Mouse (Mus musculus) urinary bladder, postnatal 10 days (tissue): ENCODE results near the gene Tnik.

ENCODE experiments used
- DNase-seq: peaks from one replicate; pipeline ENCODE4 v3.0.0; 2022; ENCODE audit warnings: low spot score

Tnik gene

DNA sequence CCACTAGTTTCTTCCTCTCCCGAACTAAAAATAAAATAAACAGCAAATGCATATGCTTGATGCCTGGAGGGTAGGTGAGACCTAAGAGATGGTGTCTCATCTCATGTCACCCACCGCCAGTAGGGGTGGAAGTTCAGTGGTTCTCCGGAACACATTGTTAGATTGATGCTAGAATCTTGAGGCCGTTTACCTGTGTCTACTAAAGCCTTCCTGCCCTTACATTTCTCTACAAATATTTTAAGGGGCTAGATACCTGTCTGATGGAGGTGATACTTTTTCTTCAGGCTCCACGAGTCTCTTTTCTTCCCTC lies 1.8 kb downstream of the Tnik start:
- DNase-seq, result no peak

DNA sequence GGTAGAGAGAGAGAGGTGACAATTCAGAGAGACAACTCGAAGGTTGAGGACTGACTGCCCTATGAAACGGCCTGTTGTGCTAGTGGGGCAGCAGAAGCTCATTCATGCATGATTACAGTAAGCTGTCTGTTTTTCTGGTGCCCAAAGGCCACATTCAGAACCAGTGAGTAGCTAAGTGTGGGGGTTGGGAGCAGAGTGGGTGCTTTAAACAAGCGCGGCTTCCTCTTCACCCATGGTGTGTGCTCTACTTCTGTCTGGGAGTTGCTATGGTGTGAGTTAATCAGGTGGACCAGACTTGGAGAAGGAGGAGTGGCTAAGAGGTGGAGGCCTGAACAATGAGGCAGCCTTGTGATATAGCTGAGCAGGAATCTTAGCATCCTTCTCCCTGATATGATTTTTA lies 2.2 kb downstream of the Tnik start:
- no peak for DNase-seq

DNA sequence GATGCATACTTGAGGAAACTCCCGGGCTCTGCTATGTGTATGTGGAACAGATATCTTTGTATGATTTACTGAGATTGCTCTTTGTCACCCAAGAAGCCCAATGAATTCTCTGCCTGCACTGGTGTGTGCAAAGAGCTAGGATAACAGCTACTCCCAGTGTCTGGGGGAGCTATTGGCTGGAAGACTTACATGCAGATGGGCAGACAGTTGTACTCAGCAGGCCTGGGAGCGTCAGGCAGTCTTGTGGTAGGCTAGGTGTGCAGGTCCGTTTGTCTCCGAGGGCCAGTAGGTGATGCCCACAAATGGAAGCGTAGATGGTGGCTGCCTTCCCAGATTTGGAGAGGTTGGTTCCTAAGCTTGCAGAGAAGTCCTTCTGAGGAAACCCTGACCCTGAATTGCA lies 2.6 kb downstream of the Tnik start:
- no peak for DNase-seq

DNA sequence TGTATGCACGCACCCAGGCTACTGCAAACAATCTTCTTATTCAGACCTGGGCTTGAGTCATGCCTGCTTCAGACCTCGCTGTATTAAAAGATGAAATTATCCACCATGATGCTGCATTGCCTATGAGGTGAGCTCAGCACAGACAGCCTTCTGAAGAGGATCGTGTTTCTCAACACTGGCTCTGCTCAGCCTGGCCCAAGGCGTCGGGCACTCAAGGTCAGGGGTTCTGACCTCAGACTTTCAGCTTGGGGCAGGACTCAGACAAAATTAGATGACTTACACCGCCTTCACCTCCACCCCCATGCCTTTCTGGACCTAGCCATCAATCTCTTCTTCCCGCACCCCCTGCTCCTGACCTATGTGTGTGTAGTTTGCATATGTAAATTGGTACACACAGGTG lies 4.2 kb downstream of the Tnik start:
- no peak for DNase-seq

DNA sequence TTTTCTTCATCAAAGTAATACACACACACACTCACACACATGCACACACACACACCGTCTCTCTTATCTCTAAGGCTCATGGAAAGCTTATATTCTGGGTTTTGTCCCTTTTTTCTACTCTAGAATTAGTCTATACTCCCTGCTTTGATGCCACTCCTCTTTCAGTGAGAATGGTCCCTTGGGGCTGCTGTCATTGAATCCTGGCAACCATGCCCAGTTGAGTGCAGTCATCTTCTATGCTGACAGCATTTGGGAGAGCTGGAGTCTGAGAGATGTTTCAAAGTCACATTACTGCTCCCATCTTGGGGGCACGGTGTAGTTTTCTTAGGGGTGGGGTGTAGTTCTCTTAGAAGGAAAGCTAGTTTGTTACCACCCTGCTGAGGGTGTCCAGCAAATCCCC lies 6.7 kb downstream of the Tnik start:
- DNase-seq, result no peak

DNA sequence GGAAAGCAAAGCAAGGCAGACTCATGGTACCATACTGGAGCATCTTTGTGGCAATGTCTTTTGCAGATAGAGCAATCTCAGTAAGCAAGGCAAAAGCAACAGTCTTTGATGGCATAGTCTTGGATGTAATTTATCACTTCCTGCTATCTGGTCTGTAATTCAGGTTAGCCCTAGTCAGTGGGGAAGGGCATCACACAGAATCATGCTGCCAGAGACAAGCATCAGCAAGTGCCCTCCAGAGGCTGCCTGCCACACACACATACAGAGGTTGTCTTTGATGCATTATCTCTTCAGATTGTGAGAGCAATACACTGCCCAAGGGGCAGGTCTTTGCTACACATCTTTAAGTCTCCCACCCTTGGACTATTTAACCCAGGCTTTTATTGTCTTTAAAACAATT lies 8.9 kb downstream of the Tnik start:
- no peak for DNase-seq

DNA sequence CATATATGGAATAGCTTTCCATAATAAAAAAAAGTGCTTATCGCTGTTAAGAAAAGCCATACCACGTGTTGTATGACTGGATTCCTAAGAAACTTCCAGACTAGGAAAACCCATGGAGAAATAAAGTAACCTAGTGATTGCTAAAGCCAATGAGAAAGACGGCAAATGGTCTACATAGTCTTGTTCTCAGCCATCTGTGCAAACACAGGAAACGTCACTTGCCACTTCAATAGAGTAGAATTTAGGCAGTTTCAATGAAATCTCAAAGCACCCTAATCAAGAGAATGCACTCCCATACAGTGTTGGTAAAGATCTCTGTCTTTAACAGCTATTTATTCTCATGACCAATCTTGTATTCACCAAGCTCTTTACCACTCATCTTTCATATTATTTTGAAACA lies 11.7 kb downstream of the Tnik start:
- no peak for DNase-seq

DNA sequence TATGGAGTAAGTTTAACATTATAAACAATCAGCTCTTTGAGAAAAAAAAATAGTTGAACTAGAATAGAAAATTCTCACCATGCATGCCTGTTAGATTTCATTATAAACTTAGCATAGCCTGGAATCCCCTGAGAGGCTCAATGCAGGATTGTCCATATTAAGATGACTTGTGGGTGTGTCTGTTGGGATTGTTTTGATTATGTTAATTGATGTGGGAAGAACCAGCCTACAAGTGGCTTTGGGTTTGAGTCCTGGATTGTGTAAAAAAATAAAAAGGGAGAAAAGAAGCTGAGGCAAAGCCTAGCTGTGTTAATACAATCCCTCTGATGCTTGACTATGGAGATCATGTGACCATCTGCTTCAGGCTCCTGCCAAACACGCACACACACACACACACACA lies 26.7 kb downstream of the Tnik start:
- DNase-seq, result no peak

DNA sequence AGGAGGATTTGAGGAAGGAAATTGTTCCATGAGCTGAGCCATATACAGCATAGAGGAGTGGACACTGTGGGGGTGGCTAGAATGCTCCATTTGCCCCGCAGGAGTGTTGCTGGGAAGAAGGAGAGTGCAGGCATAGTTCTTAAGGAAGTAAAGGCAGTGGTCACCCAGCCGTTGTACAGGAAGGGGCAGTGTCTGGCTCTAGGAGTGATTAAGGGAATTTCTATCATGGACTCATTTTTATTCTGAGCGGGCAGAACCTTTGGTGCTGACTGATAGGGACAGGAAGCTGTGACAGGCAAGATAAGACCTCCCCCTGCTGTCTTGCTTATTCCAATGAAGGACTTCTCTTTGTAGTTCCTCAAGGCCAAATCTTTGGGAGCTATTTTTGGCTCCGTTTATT lies 38.4 kb downstream of the Tnik start:
- DNase-seq, result no peak

DNA sequence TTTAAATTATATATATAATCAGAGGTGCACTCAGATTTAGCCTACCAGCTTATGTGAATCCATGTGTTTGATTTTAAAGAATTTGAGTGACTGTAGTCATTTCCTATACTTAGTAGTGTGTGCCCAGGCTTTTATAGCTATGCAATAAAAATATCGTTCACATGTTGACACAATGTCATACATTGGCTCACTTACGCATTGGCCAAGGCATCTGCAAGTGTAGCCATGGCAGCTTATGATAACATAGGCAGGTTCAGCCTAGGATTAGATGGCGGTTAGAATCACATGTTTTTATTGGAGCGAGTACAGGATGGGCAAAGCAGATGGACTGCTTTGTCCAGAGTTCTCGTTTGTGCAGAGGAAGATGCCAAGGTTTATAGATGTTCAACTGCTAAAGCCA lies 40.9 kb downstream of the Tnik start:
- no peak for DNase-seq

DNA sequence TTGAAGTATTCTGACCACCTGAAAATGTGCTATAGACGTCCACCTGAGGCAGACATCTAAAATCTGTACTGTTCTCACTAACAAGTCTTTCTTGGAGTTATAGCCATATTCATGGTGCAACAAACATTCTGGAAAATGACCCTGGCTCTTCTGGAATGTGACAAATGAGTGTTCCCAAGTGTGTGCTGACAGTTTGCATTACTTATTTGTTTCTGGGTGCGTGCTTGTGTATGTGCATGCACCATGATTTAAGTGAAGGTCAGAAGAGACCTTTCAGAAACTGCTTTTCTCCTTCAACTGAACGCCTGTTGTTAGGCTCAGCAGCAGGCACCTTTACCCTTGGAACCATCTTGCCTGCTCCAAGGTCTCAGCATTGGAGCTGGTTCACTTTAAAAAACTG lies 43.8 kb downstream of the Tnik start:
- no peak for DNase-seq

DNA sequence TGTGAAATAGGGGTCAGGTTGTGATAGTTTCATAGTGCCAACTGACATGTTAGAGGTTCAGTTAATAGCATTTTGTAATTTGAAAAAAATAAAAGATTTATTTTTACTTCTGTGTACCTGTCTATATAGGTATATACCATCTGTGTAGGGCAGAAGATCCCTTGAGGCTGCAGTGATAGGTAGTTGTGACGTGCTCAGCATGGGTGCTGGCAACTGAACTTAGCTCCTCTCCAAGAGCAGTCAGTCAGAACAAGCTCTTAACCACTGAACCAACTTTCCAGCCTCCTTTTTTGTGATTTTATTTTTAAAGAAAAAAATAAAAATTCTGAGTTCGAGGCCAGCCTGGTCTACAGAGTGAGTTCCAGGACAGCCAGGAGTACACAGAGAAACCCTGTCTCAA lies 51.4 kb downstream of the Tnik start:
- DNase-seq, result no peak

DNA sequence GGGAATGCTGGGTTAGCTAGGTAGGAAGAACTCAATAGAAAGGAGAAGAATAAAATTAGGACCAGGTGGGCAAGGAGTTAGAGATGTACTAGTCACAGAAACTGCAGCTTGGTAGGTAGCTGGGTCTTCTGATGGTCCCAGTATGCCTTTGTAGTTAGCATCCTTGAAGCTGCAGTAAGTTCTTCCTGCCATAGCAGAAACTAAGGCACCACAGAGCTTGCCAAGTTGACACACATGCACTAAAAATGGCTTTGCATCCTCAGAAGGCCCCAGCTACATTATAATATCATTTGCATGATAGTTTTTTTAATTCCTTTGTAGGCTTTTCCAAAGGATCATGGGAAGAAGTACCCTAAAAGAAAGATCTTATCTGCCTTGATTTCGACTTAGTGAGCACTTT lies 54.3 kb downstream of the Tnik start:
- DNase-seq, result no peak

DNA sequence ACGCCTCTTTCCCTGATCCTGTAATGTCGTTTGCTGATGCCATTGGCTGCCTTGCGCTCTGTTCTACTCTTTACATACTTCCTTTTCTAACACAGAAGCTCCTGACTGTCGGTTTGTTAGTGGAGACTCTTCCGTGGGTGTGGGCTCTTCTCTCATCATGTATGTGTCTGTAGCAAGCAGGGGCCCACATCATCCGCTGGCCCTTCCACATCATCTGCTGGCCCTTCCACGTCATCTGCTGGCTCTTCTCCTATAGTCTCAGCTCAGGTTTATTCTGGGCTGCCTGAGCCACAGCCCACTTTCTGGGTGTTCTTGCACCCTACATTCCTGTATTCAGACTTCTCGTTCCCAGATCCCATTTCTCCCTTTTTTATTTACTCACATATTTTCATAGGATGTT lies 58.6 kb downstream of the Tnik start:
- no peak for DNase-seq

DNA sequence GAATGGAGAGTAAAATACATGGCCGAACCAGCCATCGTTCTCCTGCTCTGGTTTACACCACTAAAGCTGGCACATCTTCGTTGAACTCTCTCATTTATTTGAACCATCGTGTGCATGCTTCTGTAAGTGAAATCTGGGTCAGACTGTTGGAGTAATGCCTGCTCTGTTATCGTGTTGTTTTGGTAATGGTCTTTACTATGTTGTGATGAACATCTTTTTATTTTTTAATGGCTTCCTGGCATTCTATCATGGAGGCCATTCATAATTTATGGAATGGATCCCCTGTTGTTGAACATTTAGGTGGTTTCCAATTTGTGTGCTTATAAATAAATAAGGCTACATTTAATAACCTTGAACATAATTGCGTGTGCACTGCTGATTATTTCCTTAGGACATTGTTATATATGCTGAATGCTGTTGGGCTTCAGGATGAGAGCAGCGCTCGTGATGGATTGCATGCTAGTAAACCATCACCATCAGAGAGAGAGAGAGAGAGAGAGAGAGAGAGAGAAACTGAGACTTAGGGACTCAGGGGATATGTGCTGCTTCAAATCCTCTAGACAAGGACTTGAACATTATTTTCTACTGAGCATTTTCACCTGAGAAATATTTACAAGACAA lies 62.7 kb downstream of the Tnik start:
- no peak for DNase-seq

DNA sequence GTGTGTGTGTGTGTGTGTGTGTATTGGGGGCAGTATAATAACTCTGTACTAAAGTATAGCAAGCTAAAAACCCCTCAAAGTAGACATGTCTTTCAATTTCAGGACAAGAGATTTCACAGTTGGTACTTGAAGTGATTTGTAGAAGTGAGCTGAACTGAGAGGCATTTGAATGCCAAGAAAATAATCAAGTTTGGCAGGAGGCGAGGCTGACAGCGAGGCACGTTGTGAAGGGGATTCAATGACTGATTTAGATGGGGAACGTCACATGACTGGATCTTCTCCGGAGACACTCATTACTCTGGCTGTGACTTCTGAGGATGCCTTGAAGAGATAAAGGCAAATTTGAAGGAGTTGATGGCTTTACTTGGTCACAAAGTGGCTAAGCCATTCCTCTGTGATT lies 69.3 kb downstream of the Tnik start:
- DNase-seq, result no peak

DNA sequence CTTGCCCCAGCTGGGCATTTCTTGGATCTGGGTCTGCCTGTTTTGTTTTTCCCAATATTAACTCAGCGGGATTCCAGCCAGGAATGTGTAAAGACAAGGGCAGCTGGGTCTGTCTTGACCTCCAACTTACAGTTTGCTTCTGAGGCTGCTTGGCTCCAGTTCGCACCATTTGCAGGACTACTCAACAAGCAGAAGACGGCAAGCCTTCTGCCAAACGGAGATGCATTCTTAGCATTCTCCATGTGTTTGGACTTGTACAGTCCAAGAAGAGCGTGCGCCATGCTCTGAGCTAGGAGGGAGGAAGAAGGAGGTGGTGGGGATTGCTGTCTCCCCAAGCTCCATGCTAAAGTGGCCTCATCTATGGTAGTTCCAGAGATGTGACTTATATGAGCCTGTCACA lies 70.9 kb downstream of the Tnik start:
- DNase-seq, result no peak

DNA sequence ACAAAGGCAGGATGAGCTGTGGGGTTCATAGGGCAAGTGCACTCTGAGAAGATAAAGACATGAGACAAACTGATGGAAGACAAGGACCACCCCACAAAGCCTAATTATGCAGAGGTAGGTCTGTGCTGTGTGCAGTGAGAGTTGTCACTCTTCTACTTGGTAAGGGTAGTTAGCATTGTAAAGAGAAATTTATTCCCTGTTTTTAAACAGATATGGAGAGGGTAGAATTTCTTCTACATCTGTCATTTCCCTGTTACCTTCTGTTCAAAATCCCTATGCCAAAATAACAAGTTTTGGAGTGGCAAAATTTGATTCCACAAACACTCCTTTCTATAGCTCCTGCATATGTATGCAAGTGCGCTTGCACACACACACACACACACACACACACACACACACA lies 71.5 kb downstream of the Tnik start:
- DNase-seq, result no peak

DNA sequence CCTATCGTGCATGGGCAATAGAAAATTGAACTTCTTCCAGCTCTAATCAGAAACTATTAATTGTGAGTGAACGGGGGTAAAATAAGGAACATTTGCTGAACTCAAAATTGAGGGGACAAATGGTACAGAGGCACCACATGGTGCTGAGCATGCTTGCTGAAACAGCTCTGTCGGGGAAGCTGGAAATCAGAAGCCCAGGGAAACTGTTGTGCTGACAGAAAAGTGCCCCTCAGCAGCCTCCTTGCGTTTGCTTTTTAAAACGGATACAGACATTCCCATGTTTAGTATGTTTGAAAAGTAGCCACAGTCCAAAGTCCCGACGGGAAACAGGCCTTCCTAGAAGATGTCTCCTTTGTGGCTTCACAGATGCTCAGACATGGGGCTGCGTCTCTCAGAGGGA lies 77.1 kb downstream of the Tnik start:
- no peak for DNase-seq

DNA sequence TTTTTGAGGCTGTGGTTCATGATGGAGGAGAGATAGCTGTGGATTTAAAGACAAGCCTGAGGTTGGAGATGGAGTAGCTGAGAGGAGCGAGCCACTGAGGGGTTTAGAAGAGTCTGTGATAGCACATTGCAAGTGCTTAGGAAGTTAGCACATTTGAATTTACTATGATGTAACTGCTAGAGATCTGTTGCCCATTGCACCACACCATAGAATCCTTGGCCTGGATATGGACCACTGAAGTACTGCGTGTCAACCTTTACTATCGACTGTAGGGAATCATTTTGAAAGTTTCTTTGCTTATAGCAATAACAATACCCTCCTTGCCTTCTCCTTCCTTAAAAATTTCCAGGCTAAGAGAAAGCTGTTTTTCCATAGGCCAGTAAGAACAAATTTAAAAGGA lies 80.2 kb downstream of the Tnik start:
- no peak for DNase-seq

DNA sequence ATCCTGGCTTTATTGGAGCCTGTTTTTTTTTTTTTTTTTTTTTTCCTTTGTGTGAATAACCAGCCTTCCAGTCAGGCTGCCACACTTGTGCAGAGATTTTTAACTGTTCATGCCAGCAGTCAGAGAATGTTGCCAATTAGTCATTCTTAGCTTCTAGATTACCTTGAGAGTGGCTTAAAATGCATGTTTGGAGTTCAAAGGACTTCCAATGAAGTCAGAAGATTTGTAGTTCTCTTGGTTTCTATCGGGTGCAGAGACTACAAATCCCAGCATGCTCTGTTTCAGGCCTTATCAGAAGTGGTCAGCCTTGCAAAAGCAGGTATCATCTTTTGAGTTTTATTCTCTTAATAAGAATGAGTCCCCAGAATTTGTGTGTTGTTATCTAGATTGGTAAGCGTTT lies 80.6 kb downstream of the Tnik start:
- DNase-seq, result no peak

DNA sequence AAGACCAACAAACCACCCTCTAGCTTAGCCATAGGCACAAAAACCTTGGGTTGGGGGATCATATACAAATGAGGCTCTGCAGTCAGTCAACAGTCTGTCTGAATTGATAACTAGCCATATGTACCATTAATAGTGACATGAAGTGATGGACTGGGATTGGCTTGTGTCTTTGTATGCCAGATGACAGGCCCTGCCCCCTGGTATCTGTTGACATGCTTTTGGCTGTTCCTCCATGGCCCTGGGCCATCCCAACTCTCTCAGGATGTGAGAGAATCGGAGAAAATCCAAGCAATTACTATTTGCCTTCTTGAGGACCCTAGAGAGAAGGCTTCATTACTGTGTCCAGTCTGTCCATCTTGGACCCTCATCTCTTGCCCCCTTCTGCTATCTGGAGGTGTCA lies 82.4 kb downstream of the Tnik start:
- DNase-seq, result no peak

DNA sequence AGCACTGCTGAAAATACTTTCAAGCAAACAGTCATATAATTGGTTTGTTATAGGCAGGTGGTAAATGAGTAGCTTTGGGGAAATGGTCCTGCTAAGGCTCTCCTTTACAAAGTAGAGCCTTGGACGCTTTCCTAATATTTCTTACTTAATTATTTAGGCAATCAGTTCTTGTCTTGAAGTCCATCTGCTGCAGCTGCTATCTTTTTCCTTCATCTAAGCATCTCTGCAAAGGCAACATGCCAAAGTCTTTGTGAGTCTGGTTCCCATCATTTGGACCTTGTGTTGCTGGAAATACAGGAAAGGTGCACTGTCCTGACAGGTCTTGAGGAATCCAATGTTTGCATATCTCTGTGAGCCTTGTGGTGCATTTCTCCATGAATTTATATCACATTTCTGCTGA lies 82.9 kb downstream of the Tnik start:
- no peak for DNase-seq

DNA sequence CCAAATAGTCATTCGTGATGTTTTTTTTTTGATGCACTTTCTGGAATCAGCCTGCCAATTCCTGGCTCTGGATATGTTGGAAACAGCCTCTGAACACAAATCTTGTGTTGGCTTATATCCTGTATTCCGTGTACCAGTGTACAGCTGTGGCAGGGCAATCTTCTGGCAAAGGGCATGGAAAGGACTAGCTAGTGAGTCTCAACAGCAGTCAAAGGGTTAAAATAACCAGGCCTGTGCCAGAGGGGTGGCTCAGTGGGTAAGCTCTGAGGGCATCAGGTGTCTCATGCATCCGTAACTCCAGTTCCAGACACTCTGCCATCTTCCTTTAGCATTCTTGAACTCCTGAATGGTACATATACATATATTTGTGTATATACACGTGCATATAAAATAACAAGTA lies 83.5 kb downstream of the Tnik start:
- no peak for DNase-seq

DNA sequence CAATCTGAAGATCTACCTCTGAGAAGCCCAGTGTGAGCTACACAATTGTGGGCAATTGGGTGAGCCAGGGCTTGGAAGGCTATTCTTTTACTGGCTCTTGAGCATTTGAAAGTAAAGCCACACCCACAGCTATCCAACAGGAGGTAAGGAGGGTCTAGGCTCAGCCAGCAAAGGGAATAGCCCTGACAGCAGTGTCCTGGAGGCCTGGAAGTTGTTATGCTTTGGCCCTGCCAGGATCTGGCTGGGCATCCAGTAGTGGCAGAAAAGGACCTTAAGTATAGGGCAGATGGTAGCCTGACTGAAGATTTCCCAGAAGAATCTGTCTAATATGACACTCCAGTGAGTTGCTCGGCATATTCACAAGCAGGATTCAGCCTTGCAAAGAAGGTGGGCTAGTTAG lies 85.7 kb downstream of the Tnik start:
- DNase-seq, result no peak
